Mouse (Mus musculus): ENCODE measurements around the gene Mthfd1l. TPM values are rescaled to one million over a fixed set of nuclear protein-coding genes. Genes with fewer than 3 reads are reported as not detected.
"Not testable (repeated sequence)": the region's sequence is repeated elsewhere in the genome, so short reads cannot be mapped to it uniquely, and the experiment has no call there.

Gene Mthfd1l
- polyA plus RNA-seq, 1 experiment from 2014 or later = 19.1 TPM

- no peak for DNase-seq (ENCODE audit: low read depth, low spot score)
- no peaks in the 10 kb centered on the region for H3K27me3 ChIP-seq
- ChIA-PET POLR2A (no interaction called here), CTCF (interaction anchor here (0.7 to 2.0 kb wide), 3 partner anchors 15 to 54 kb away, joined by 3 to 5 read pairs (median 5); no protein-coding TSS in a partner anchor)
- TF ChIP-seq CTCF (IDR thresholded peaks at IDR 0.05) = no peak
- ATAC-seq = no peak
- in situ Hi-C loops (cut with MboI; ENCODE audit: low pct_unique_long_range_greater_than_20kb) = loop anchor here (25.0 kb wide), 1 partner anchor 1700 kb away; the partner anchor contains the start of genes Fbxo5 and Mtrf1l
Measured at GRCm38 (mm10) chr10:4112611-4113327, 139.9 kb downstream of the Mthfd1l start.

DNA sequence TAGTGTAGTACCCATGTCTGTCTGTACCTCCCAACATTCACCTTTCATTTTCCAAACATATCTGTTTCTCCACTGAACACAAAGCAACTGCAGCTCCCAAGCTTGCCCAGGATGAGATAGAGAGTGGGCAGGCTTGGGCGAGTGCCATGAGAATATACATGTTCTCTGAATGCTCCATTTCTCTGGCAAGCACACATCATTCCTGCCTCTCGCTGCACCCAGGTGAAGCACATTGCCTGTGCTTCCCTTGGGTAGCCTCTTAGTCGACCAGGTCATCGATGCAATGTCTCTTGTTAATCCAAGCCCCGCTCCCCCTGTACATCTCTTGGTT lies 140.4 kb downstream of the Mthfd1l start:
- CTCF ChIA-PET = interaction anchor here (0.7 to 1.0 kb wide), 2 partner anchors 16 to 53 kb away, joined by 3 read pairs; no protein-coding TSS in a partner anchor
- ATAC-seq (no peak), DNase-seq (ENCODE audit: low read depth, low spot score) (no peak)
- in situ Hi-C loops (cut with MboI; ENCODE audit: low pct_unique_long_range_greater_than_20kb) = loop anchor here (25.0 kb wide), 1 partner anchor 1699 kb away; the partner anchor contains the start of genes Fbxo5 and Mtrf1l
- H3K27me3 ChIP-seq = no peaks in the 10 kb centered on the region
- POLR2A ChIA-PET = interaction anchor here (0.6 kb wide), 1 partner anchor 581 kb away, joined by 3 read pairs; no protein-coding TSS in a partner anchor
- no peak for TF ChIP-seq CTCF (IDR thresholded peaks at IDR 0.05)

DNA sequence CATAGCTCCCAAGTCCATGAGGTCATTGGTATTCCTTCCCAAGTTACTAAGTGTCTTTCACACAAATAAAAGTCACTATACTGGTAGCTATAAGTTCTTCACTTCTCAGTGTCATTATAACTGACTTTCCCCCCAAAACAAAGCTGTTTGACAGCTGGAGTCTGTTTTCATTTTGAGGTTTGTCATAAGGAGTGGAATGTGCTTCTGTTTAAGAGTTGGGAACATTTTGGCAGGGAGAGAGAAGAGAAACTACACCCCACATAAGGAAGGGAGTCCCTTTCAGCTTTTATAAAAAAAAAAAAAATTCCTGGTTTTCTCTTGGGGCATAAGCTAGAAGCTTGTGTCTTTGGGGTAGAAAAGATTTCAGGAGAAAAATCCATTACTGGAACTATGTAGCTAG lies 143.7 kb downstream of the Mthfd1l start:
- ChIA-PET POLR2A (interaction anchor here (0.7 kb wide), 1 partner anchor 28 kb away, joined by 4 read pairs; no protein-coding TSS in a partner anchor), CTCF (interaction anchor here (0.6 to 2.3 kb wide), 7 partner anchors 9 to 213 kb away, joined by 3 to 11 read pairs (median 3); no protein-coding TSS in a partner anchor)
- TF ChIP-seq CTCF (IDR thresholded peaks at IDR 0.05) = no peak
- ATAC-seq (no peak), DNase-seq (ENCODE audit: low read depth, low spot score) (no peak)
- in situ Hi-C loops (cut with MboI; ENCODE audit: low pct_unique_long_range_greater_than_20kb) = loop anchor here (25.0 kb wide), 1 partner anchor 1696 kb away; the partner anchor contains the start of genes Fbxo5 and Mtrf1l
- H3K27me3 ChIP-seq = no peaks in the 10 kb centered on the region

- ATAC-seq (no peak), DNase-seq (ENCODE audit: low read depth, low spot score) (no peak)
- in situ Hi-C loops (cut with MboI; ENCODE audit: low pct_unique_long_range_greater_than_20kb) = loop anchor here (25.0 kb wide), 1 partner anchor 1695 kb away; the partner anchor contains the start of genes Fbxo5 and Mtrf1l
- no peaks in the 10 kb centered on the region for H3K27me3 ChIP-seq
- ChIA-PET CTCF (interaction anchor here (0.6 to 2.3 kb wide), 7 partner anchors 10 to 213 kb away, joined by 3 to 11 read pairs (median 3); no protein-coding TSS in a partner anchor), POLR2A (interaction anchor here (0.6 to 0.7 kb wide), 2 partner anchors 28 to 88 kb away, joined by 3 to 4 read pairs; no protein-coding TSS in a partner anchor)
- TF ChIP-seq CTCF (IDR thresholded peaks at IDR 0.05) = no peak
Measured at GRCm38 (mm10) chr10:4117091-4117490, 144.2 kb downstream of the Mthfd1l start.

GRCm38 (mm10) chr10:4119287-4119686 lies 146.4 kb downstream of the Mthfd1l start:
- no peak for TF ChIP-seq CTCF (IDR thresholded peaks at IDR 0.05)
- ATAC-seq (no peak), DNase-seq (ENCODE audit: low read depth, low spot score) (no peak)
- in situ Hi-C loops (cut with MboI; ENCODE audit: low pct_unique_long_range_greater_than_20kb) = loop anchor here (25.0 kb wide), 1 partner anchor 1693 kb away; the partner anchor contains the start of genes Fbxo5 and Mtrf1l
- no peaks in the 10 kb centered on the region for H3K27me3 ChIP-seq
- CTCF ChIA-PET = interaction anchor here (0.6 to 1.2 kb wide), 4 partner anchors 9 to 113 kb away, joined by 3 read pairs; no protein-coding TSS in a partner anchor
- POLR2A ChIA-PET = interaction anchor here (0.6 kb wide), 1 partner anchor 267 kb away, joined by 3 read pairs; no protein-coding TSS in a partner anchor

- in situ Hi-C loops (cut with MboI; ENCODE audit: low pct_unique_long_range_greater_than_20kb) = loop anchor here (25.0 kb wide), 1 partner anchor 1692 kb away; the partner anchor contains the start of genes Fbxo5 and Mtrf1l
- DNase-seq (ENCODE audit: low read depth, low spot score) = no peak
- no peaks in the 10 kb centered on the region for H3K27me3 ChIP-seq
- no peak for ATAC-seq
- TF ChIP-seq CTCF (IDR thresholded peaks at IDR 0.05) = no peak
- CTCF ChIA-PET = no interaction called here
- POLR2A ChIA-PET = interaction anchor here (0.6 to 1.7 kb wide), 4 partner anchors 12 to 311 kb away, joined by 3 to 5 read pairs (median 4); partner anchors contain the start of genes Armt1 and Rmnd1
Measured at GRCm38 (mm10) chr10:4120708-4121107, 147.8 kb downstream of the Mthfd1l start.

DNA sequence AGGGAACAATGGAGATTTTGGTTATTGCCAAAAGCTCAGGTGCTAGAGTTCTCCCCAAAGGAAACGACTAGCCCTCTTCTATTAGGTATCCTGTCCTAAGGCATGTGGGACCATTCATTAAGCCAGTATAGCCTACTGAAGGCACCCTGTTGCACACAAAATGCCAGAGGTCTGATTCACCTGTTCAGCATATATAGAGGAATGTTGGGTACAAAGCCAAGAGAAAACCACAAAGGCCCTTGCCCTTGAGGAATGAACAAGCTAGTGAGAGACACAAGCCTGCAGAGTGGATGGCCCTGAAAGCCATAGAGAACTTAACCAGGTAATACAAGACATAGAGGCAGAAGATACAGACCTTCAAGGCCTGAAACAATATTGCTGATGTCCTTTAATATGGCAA lies 148.3 kb downstream of the Mthfd1l start:
- CTCF ChIA-PET = interaction anchor here (1.2 to 2.0 kb wide), 2 partner anchors 15 to 37 kb away, joined by 3 to 6 read pairs; no protein-coding TSS in a partner anchor
- no peak for TF ChIP-seq CTCF (IDR thresholded peaks at IDR 0.05)
- no peaks in the 10 kb centered on the region for H3K27me3 ChIP-seq
- DNase-seq (ENCODE audit: low read depth, low spot score) = peak; percentile 86
- POLR2A ChIA-PET = interaction anchor here (0.6 to 1.7 kb wide), 3 partner anchors 12 to 118 kb away, joined by 3 to 4 read pairs (median 4); no protein-coding TSS in a partner anchor
- ATAC-seq = peak; percentile 96
- in situ Hi-C loops (cut with MboI; ENCODE audit: low pct_unique_long_range_greater_than_20kb) = loop anchor here (25.0 kb wide), 1 partner anchor 1691 kb away; the partner anchor contains the start of genes Fbxo5 and Mtrf1l

DNA sequence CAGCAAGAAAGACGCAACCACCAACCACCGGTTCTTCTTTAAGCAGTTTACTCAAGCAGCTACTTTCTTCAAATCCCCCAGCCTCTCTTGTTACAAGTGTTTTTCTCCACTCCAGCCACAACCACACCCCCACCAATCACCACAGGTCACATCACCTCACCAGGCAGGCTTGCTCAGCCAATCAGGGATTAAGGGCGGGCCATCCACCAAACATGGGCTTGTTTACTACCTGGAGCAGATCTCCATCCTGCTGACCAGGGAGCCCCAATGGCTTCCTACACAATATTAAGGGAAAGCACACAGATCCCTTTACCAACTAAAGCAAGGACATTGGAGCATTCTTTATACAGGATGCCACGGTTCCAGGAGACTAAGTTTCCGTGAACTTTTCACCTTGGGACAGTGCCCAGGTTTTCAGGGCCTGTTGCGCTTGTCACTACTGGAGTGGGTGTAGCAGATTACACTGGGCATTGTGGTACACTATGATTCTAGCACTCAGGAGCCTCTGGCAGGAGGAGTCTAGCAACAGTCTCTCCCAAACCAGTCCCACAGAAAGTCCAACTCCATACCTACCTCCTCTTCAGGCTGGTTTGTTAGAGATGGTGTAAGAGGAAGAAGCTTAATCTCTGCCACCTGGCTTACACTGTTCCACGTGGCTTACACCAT lies 150.5 kb downstream of the Mthfd1l start:
- H3K27me3 ChIP-seq; DNase-seq (ENCODE audit: low read depth, low spot score); CTCF ChIA-PET; ATAC-seq: not testable (repeated sequence)
- POLR2A ChIA-PET = interaction anchor here (0.7 kb wide), 1 partner anchor 29 kb away, joined by 4 read pairs; no protein-coding TSS in a partner anchor
- in situ Hi-C loops (cut with MboI; ENCODE audit: low pct_unique_long_range_greater_than_20kb) = loop anchor here (25.0 kb wide), 1 partner anchor 1689 kb away; the partner anchor contains the start of genes Fbxo5 and Mtrf1l

- no peak for TF ChIP-seq CTCF (IDR thresholded peaks at IDR 0.05)
- ATAC-seq (no peak), DNase-seq (ENCODE audit: low read depth, low spot score) (no peak)
- in situ Hi-C loops (cut with MboI; ENCODE audit: low pct_unique_long_range_greater_than_20kb) = loop anchor here (25.0 kb wide), 1 partner anchor 1688 kb away; the partner anchor contains the start of genes Fbxo5 and Mtrf1l
- POLR2A ChIA-PET = no interaction called here
- no peaks in the 10 kb centered on the region for H3K27me3 ChIP-seq
- CTCF ChIA-PET = no interaction called here
Measured at GRCm38 (mm10) chr10:4124148-4124547, 151.2 kb downstream of the Mthfd1l start.

- ChIA-PET POLR2A (no interaction called here), CTCF (no interaction called here)
- no peak for ATAC-seq
- no peak for DNase-seq (ENCODE audit: low read depth, low spot score)
- H3K27me3 ChIP-seq = no peaks in the 10 kb centered on the region
- no peak for TF ChIP-seq CTCF (IDR thresholded peaks at IDR 0.05)
- in situ Hi-C loops (cut with MboI; ENCODE audit: low pct_unique_long_range_greater_than_20kb) = no loop called here
Measured at GRCm38 (mm10) chr10:4125232-4125631, 152.3 kb downstream of the Mthfd1l start.

All from Patski (cell line).